Mouse (Mus musculus) hindbrain, embryonic 13.5 days (tissue): ENCODE measurements at regions not wholly inside any gene's neighbourhood (a gene's known extent, or its start where the extent isn't known, plus 50 kb on each side); places are given as distances from the start of the nearest gene placed in this dataset.
A peak's percentile ranks its signal among the peaks of the same experiment; 100 is the strongest.

Experiments used
- ATAC-seq: fragments of 200-750 bp; cut with Nextera tagmentation; 2 replicates; pipeline ENCODE4 v1.8.0; 2017; ENCODE audit warnings: moderate TSS enrichment; ENCODE audit not compliant: low FRiP score
- H3K27ac ChIP-seq: fragments of 300-500 bp; sonication (generic); 2 replicates; pipeline ENCODE4 v1.5.1; 2015; ENCODE audit warnings: inconsistent platforms, mild to moderate bottlenecking, moderate library complexity
- H3K27me3 ChIP-seq: fragments of 300-500 bp; sonication (generic); 2 replicates; pipeline ENCODE4 v1.6.1; 2015; ENCODE audit warnings: mild to moderate bottlenecking, inconsistent platforms
- H3K36me3 ChIP-seq: fragments of 300-500 bp; sonication (generic); 2 replicates; pipeline ENCODE4 v1.6.1; 2015; ENCODE audit warnings: mild to moderate bottlenecking, inconsistent platforms
- H3K4me1 ChIP-seq: fragments of 300-500 bp; sonication (generic); replicated peaks from 2 replicates; pipeline ENCODE4 v1.6.1; 2015; ENCODE audit warnings: inconsistent platforms
- H3K4me2 ChIP-seq: fragments of 300-500 bp; sonication (generic); 2 replicates; pipeline ENCODE4 v1.6.1; 2015; ENCODE audit warnings: inconsistent platforms, mild to moderate bottlenecking, moderate library complexity
- H3K4me3 ChIP-seq: fragments of 300-500 bp; sonication (generic); 2 replicates; pipeline ENCODE4 v1.5.1; 2015; ENCODE audit warnings: mild to moderate bottlenecking, inconsistent platforms
- H3K9ac ChIP-seq: fragments of 300-500 bp; sonication (generic); 2 replicates; pipeline ENCODE4 v1.6.1; 2015; ENCODE audit warnings: mild to moderate bottlenecking, inconsistent platforms
- H3K9me3 ChIP-seq: fragments of 300-500 bp; sonication (generic); 2 replicates; pipeline ENCODE4 v1.6.1; 2016; ENCODE audit warnings: inconsistent platforms
- WGBS: fragments of 180-500 bp; shearing (Covaris S2); methylation state at CpG from one replicate; pipeline ENCODE4 v1.1.7; 2015; 5-methylcytosine and 5-hydroxymethylcytosine counted together

DNA sequence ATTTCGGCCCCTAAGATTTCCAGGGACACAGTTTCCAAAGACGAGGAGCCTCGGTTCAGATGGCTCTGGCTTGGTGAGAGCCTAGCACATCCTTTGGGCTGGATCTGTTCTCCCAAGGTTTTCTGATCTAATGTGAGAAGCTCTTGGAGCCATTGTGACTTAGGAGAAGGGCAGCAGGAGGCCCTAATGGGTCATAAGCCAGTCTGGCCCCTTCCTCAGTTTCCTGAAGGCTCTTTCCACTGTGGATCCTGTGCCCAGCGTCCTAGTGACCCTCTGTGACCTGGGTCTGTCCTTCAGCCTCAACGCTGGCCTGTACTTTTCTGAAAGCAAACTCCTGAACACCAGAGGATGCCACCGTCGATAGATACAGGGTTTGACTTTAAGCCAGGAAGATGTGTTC, 113.1 kb upstream of the Haao start:
- Histone ChIP-seq H3K36me3 (no peaks in the 10 kb centered on the region), H3K9me3 (no peaks in the 10 kb centered on the region), H3K4me1 (peaks cover 45% of the 10 kb centered on the region), H3K27me3 (peaks cover 7% of the 10 kb centered on the region; the same call in 1 of the 2 replicates), H3K4me3 (no peak overlapping the region), H3K27ac (no peak overlapping the region), H3K4me2 (no peak overlapping the region), H3K9ac (no peak overlapping the region)
- ATAC-seq, result no peak
- 77% methylated on average over 7 of the region's 7 CpGs for WGBS

DNA sequence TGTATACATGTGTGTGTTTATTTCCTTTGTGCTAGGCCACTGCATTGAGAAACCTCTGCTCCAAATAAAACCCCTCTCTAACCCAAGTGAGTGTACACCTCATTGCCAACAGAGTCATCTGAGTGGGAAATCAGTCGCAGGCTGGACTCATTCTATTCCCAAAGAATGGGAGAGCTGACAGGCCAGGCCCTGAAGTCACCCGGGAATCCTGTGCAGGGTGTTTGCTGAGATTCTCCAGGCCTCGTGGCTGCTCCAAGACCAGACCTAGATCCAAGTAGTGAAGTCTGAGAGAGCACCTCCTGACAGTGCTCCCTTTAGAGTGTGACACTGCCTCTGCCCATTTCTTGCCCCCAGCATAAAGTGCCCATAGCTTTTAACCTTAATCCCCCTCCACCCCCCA, 112.4 kb upstream of the Haao start:
- ATAC-seq, result no peak
- Histone ChIP-seq H3K4me1 (peaks cover 51% of the 10 kb centered on the region), H3K27me3 (peaks cover 7% of the 10 kb centered on the region; the same call in 1 of the 2 replicates), H3K27ac (no peak overlapping the region), H3K4me3 (no peak overlapping the region), H3K9ac (no peak overlapping the region), H3K36me3 (no peaks in the 10 kb centered on the region), H3K4me2 (no peak overlapping the region), H3K9me3 (no peaks in the 10 kb centered on the region)
- WGBS, result 72% methylated on average over 3 of the region's 3 CpGs

DNA sequence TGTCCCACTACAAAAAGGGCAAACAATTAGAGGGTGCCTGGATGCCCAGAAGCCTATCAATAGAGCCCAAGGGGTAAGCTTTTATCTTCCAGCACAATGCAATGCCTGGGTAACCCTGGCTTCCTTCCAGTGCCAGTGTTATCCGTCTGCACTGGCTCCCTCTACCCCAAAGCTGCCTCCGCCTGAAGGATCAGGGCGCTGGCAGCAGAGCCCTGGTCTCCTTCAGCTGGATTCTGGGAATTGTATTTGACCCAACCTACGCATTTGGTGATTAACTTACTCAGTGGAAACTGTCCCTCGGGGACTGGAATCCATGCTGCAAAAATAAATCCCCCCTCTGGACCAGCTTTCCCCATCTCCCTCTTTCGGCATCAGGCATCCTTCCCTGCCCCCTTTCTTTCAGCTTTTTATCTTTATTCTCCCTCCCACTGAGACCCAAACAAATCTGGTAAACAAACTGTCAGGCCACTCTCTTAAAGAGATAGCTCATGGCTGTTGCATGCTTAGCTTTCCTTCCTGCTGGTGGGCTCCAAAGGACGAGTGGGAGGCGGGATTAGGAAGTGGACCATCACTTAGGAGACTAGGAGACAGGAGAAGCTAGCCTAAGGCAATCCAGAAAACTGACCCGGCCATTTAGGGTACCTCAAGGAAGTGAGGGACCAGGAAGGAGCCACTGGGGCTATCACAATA, 111.5 kb upstream of the Haao start:
- Histone ChIP-seq H3K9me3 (no peaks in the 10 kb centered on the region), H3K27ac (peak overlapping the region; percentile 58)
- WGBS, result 36% methylated on average over 9 of the region's 9 CpGs

DNA sequence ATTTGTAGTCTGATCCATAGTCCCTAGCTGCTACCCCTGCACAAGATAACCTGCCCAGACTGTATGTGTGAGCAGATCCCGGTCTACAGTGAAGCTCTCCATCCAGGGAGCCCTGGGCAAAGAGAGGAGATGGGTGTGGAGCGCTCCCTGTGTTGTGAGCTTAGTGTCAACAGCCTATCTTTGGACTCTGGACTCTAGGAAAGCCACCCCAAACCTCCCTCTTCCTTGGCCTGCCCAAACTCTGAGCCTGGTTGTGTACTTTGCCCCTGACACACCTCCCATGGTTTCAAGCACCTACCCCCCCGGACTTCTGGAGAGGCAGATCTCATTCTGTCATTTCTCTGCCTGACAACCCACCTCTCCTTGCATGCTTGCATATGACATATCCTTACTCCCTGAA, 110.9 kb upstream of the Haao start:
- Histone ChIP-seq H3K4me2 (no peak overlapping the region), H3K4me3 (no peak overlapping the region), H3K4me1 (peaks cover 62% of the 10 kb centered on the region), H3K36me3 (no peaks in the 10 kb centered on the region), H3K27me3 (peaks cover 7% of the 10 kb centered on the region; the same call in 1 of the 2 replicates), H3K27ac (peak overlapping the region; percentile 58), H3K9ac (no peak overlapping the region), H3K9me3 (no peaks in the 10 kb centered on the region)
- ATAC-seq, result no peak
- 78% methylated on average over 3 of the region's 3 CpGs for WGBS

More for the DNA sequence above, 111.5 kb upstream of the Haao start:
- Histone ChIP-seq H3K9ac (no peak overlapping the region), H3K4me2 (no peak overlapping the region), H3K4me1 (peaks cover 56% of the 10 kb centered on the region), H3K27me3 (peaks cover 7% of the 10 kb centered on the region; the same call in 1 of the 2 replicates), H3K36me3 (no peaks in the 10 kb centered on the region), H3K4me3 (no peak overlapping the region)
- no peak for ATAC-seq

DNA sequence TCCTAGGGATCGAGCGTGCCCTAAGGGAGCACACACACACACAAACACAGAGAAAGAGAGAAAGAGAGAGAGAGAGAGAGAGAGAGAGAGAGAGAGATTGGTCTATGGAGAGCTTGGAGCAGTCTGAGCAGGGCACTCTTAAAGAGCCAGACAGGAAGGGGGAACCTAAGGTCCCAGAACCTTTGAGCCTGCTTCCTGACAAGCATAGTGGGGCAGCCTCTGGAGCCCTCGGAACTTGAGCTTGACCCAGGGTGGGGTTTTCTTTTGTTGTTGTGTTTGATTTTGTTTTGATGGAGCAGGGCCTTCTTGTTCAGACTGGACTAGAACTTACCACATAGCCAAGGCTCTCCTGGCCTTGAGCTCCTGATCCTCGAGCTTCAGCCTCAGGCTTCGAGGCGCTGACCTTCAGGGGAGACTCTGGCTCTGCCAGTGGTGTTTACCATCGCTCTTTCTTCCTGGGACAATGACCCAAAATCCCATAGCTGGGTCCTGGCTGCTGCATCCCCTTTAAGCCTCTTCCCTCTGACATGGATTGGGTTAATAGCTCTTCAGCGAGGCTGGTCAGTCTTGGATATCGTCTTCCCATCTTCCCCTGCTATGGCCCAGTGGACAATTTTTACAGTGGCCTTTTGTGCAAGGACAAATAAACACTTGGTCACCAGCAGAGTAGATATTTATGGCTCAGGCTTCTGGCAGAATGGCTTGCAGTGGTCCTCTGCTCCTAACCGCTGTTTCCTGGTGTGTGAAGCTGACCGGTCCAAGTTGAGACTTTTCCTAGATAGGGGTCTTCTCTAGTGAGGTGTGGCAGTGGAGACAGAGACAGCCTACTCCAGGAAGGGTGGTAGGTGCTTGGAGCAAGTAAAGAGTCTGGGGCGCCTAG, 110.1 kb upstream of the Haao start:
- Histone ChIP-seq H3K9me3 (no peaks in the 10 kb centered on the region), H3K9ac (no peak overlapping the region), H3K27ac (peak overlapping the region; percentile 58; the same call in 1 of the 2 replicates), H3K36me3 (no peaks in the 10 kb centered on the region), H3K27me3 (peaks cover 12% of the 10 kb centered on the region; the same call in 1 of the 2 replicates), H3K4me1 (peaks cover 67% of the 10 kb centered on the region), H3K4me3 (no peak overlapping the region), H3K4me2 (no peak overlapping the region)
- 66% methylated on average over 12 of the region's 12 CpGs for WGBS
- ATAC-seq, result no peak

DNA sequence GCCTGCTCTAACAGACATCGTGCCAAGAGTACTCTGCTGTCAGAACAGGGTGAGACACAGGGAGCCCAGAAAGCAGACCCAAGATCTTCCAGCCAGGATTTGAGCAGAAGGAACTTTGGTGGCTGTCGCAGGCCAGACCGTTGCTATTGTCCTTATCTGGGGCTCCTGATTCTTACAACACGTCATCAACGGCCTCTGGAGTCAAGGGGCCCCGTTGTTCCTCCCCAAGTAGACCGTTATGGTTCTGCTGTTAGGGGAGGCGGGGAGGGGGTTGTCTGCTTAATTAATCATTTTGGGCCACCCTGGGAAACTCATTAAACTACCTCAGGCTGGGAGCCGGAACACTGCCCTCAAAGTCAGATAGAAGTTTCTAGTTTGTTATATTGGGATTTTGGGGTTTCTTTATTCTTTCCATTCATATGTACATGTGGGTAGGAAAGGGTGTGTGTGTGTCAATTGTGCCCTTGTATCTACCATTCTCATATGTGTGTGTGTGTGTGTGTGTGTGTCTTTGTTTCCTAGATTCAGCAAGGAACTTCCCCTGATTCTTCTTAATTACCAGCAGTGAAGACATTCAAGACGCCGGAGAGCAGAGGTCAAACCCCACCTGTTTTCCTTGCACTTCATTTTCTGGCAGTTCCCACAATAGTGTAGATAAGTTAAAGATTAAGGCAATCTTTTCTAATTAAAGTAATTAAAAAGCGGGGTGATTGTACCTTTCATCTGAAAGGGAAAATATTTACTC, 109.2 kb upstream of the Haao start:
- H3K4me1 ChIP-seq, result peaks cover 67% of the 10 kb centered on the region

DNA sequence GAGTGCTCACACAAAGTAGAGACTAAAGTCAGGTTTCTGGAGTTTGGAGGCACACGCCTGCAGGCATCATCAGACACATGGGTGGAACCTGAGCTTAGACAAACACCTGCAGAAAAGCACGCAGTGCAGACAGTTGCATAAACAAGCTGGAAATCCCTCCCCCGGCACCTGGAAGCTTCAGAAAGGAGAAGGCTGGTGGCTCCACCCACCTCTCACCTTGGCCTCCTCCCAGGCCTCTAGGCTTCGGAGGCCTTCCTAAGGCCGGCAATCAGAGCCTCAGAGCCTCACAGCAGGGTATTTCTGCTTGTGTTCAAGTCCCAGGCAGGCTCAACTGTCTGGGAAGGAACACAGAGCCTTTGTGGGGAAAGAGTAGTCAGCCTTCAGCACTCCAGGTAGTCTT, 108.2 kb upstream of the Haao start:
- no peak for ATAC-seq
- Histone ChIP-seq H3K27me3 (peaks cover 12% of the 10 kb centered on the region; the same call in 1 of the 2 replicates), H3K36me3 (no peaks in the 10 kb centered on the region), H3K27ac (no peak overlapping the region), H3K4me3 (no peak overlapping the region), H3K4me2 (no peak overlapping the region), H3K4me1 (peaks cover 67% of the 10 kb centered on the region), H3K9ac (no peak overlapping the region), H3K9me3 (no peaks in the 10 kb centered on the region)
- WGBS, result 54% methylated on average over 5 of the region's 5 CpGs

More for the DNA sequence above, 109.2 kb upstream of the Haao start:
- no peak overlapping the region for H3K4me3 ChIP-seq
- H3K4me2 ChIP-seq, result no peak overlapping the region
- H3K27me3 ChIP-seq, result peaks cover 12% of the 10 kb centered on the region; the same call in 1 of the 2 replicates
- no peaks in the 10 kb centered on the region for H3K9me3 ChIP-seq
- WGBS, result 52% methylated on average over 12 of the region's 12 CpGs
- no peaks in the 10 kb centered on the region for H3K36me3 ChIP-seq
- H3K9ac ChIP-seq, result no peak overlapping the region
- H3K27ac ChIP-seq, result no peak overlapping the region
- ATAC-seq, result no peak

DNA sequence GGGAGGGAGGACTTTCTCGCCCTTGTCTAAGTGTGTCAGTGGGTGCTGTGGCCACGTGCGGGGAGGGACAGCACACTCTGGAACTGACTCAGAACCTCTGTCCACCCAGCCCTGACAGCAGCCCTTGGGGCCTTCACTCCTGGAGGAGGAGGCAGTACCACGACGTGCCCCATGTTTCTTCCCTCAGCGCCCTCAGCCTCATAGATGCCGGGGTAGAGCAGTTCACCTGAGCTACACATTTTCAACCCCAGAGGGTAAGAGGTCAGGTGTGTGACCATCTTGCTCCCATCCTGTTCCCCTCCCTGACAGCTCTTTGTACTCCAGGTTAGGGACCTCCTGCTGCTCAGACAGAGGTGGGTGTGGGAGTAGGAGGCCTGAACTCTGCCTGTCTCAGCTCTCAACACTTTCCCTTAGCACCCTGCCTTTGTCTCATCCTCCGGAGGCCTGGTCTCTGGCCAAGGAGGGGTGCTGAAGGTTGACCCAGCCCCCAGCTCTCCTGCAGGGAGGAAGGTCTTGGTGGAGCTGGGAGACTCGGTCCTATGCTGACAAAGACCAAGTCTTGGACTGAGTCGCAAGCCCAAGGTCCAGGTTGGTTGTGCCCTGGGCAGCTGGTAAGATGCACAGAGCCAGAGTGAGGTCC, 107.4 kb upstream of the Haao start:
- no peak for ATAC-seq
- Histone ChIP-seq H3K4me3 (no peak overlapping the region), H3K36me3 (no peaks in the 10 kb centered on the region), H3K9me3 (no peaks in the 10 kb centered on the region), H3K27ac (peak overlapping the region; percentile 73), H3K27me3 (peaks cover 12% of the 10 kb centered on the region; the same call in 1 of the 2 replicates), H3K9ac (no peak overlapping the region; the same call in 1 of the 2 replicates), H3K4me2 (no peak overlapping the region), H3K4me1 (peaks cover 67% of the 10 kb centered on the region)
- 52% methylated on average over 10 of the region's 10 CpGs for WGBS

DNA sequence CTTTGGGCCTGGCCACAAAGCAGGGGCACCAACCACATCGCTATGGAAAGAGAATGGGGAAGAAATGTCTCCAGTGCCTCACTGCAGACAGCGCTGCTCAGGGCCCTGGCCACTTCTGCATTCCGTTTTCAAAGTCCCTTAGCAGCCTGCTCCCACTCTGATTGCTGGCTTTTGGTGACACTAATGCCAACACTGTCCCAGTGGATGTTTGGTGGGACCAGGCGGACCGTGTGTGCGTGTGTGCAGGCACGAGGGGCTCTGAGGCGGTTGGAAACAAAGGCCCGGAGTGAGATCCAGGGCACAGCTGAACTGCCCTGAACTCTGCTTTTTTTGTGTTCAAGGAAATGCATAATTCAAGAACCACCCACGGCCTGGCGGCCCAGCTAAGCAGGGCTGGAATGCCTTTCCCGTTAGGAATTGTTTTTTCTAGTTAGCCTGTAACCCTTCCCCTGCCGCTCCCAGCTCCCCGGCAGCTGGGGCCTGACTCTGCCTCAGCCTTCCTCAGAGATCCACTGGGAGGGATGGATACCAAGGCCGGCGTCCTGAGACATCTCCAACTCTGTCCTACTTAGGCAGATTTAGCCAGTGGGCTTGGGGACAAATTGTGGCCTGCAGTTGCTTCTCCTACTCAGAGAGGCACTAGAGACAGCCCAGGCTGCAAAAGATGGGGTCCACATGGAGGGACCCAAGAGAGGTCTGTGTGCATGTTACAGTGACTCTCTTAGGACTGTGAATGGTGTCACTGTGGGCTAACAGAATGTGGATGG, 106.7 kb upstream of the Haao start:
- ATAC-seq, result peak; percentile 79
- WGBS, result 5% methylated on average over 16 of the region's 16 CpGs
- peak overlapping the region; percentile 73 for H3K27ac ChIP-seq

DNA sequence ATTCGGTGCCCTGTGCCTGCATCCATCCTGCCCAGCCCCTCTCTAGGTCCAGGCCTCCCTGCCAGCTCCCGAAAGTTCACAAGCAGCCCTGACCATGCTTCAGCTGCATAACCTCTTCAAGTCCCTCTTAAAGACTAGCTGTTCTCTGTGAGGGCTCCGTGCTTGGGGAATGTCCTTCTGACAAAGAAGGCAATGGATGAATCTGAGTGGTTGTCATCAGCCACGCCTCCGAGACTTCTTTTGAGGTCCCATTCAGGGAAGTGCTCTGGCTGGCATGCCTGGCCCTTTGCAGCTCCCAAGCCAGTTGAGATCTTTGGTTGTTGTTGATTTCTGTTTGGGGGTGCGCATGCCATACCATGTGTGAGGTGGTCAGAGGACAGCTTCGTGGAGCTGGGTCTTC, 105.9 kb upstream of the Haao start:
- Histone ChIP-seq H3K4me2 (no peak overlapping the region), H3K9ac (0 out of 2 replicates have a peak overlapping the region, but pooled peaks have one; percentile 19), H3K4me1 (peaks cover 52% of the 10 kb centered on the region), H3K27me3 (peaks cover 12% of the 10 kb centered on the region; the same call in 1 of the 2 replicates), H3K4me3 (no peak overlapping the region), H3K9me3 (no peaks in the 10 kb centered on the region), H3K27ac (peak overlapping the region; percentile 73), H3K36me3 (no peaks in the 10 kb centered on the region)
- WGBS, result 36% methylated on average over 7 of the region's 7 CpGs
- no peak for ATAC-seq

More for the DNA sequence above, 106.7 kb upstream of the Haao start:
- Histone ChIP-seq H3K9me3 (no peaks in the 10 kb centered on the region), H3K36me3 (no peaks in the 10 kb centered on the region), H3K27me3 (peaks cover 12% of the 10 kb centered on the region; the same call in 1 of the 2 replicates), H3K4me2 (no peak overlapping the region), H3K9ac (peak overlapping the region; percentile 19; the same call in 1 of the 2 replicates), H3K4me1 (peaks cover 61% of the 10 kb centered on the region), H3K4me3 (no peak overlapping the region)

DNA sequence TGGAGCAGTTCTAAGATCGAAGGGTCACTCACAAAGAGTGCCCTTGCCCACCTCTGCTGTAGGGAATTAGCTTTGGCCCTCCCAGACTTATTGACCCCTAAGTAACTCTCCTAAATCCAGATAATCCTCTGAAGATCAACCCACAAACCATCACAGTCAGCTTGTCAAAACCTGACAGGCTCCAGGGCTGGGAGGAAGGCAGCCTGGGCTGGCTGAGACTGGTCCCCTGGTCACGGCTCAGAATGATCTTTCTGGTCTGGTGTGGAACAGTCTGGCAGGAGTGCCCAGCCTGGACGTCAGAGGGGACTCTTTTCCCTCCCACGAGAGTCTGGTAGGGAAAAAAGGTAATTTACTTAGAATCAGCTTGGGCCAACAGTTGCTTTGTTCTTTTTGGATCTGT, 99.0 kb upstream of the Haao start:
- no peak overlapping the region for H3K9ac ChIP-seq
- peaks cover 6% of the 10 kb centered on the region for H3K4me1 ChIP-seq
- ATAC-seq, result no peak
- H3K27ac ChIP-seq, result no peak overlapping the region
- no peaks in the 10 kb centered on the region for H3K36me3 ChIP-seq
- WGBS, result 38% methylated on average over 4 of the region's 4 CpGs
- no peak overlapping the region for H3K4me2 ChIP-seq
- H3K27me3 ChIP-seq, result no peaks in the 10 kb centered on the region
- no peaks in the 10 kb centered on the region for H3K9me3 ChIP-seq
- H3K4me3 ChIP-seq, result no peak overlapping the region
